Mouse (Mus musculus): ENCODE data around the gene Bcar3.

Bcar3 gene

GRCm38 (mm10) chr3:122421042-122421702 is 127.2 kb downstream of the Bcar3 start:
- Histone ChIP-seq H3K36me3 (ENCODE audit: control insufficient read depth, insufficient read depth, low read length, poor library complexity, severe bottlenecking) (peaks cover 2% of the 10 kb centered on the region; the same call in 1 of the 2 replicates), H3K27me3 (ENCODE audit: control insufficient read depth, insufficient read depth, low read length, poor library complexity, severe bottlenecking) (no peaks in the 10 kb centered on the region)
- DNase-seq (ENCODE audit: low read depth, low spot score): no peak

GRCm38 (mm10) chr3:122421802-122422201 is 127.9 kb downstream of the Bcar3 start:
- DNase-seq (ENCODE audit: low read depth, low spot score): no peak
- H3K27me3 ChIP-seq (ENCODE audit: control insufficient read depth, insufficient read depth, low read length, poor library complexity, severe bottlenecking): no peaks in the 10 kb centered on the region
- peaks cover 6% of the 10 kb centered on the region for H3K36me3 ChIP-seq (ENCODE audit: control insufficient read depth, insufficient read depth, low read length, poor library complexity, severe bottlenecking)

GRCm38 (mm10) chr3:122422276-122422675 is 128.3 kb downstream of the Bcar3 start:
- no peak for DNase-seq (ENCODE audit: low read depth, low spot score)
- Histone ChIP-seq H3K36me3 (ENCODE audit: control insufficient read depth, insufficient read depth, low read length, poor library complexity, severe bottlenecking) (peaks cover 8% of the 10 kb centered on the region), H3K27me3 (ENCODE audit: control insufficient read depth, insufficient read depth, low read length, poor library complexity, severe bottlenecking) (no peaks in the 10 kb centered on the region)

- no peaks in the 10 kb centered on the region for H3K27me3 ChIP-seq (ENCODE audit: control insufficient read depth, insufficient read depth, low read length, poor library complexity, severe bottlenecking)
- H3K36me3 ChIP-seq (ENCODE audit: control insufficient read depth, insufficient read depth, low read length, poor library complexity, severe bottlenecking): peaks cover 14% of the 10 kb centered on the region
- no peak for DNase-seq (ENCODE audit: low read depth, low spot score)
Observed at GRCm38 (mm10) chr3:122423643-122424042, 129.7 kb downstream of the Bcar3 start.

- Histone ChIP-seq H3K36me3 (ENCODE audit: control insufficient read depth, insufficient read depth, low read length, poor library complexity, severe bottlenecking) (peaks cover 27% of the 10 kb centered on the region), H3K27me3 (ENCODE audit: control insufficient read depth, insufficient read depth, low read length, poor library complexity, severe bottlenecking) (no peaks in the 10 kb centered on the region)
- no peak for DNase-seq (ENCODE audit: low read depth, low spot score)
Observed at GRCm38 (mm10) chr3:122428325-122428821, 134.4 kb downstream of the Bcar3 start.

- H3K36me3 ChIP-seq (ENCODE audit: control insufficient read depth, insufficient read depth, low read length, poor library complexity, severe bottlenecking): peaks cover 29% of the 10 kb centered on the region
- no peak for DNase-seq (ENCODE audit: low read depth, low spot score)
- H3K27me3 ChIP-seq (ENCODE audit: control insufficient read depth, insufficient read depth, low read length, poor library complexity, severe bottlenecking): no peaks in the 10 kb centered on the region
Observed at GRCm38 (mm10) chr3:122430780-122431497, 137.0 kb downstream of the Bcar3 start.

- DNase-seq (ENCODE audit: low read depth, low spot score): no peak
- Histone ChIP-seq H3K36me3 (ENCODE audit: control insufficient read depth, insufficient read depth, low read length, poor library complexity, severe bottlenecking) (peaks cover 17% of the 10 kb centered on the region), H3K27me3 (ENCODE audit: control insufficient read depth, insufficient read depth, low read length, poor library complexity, severe bottlenecking) (no peaks in the 10 kb centered on the region)
Observed at GRCm38 (mm10) chr3:122432811-122433406, 139.0 kb downstream of the Bcar3 start.

GRCm38 (mm10) chr3:122433975-122434626 is 140.2 kb downstream of the Bcar3 start:
- peaks cover 16% of the 10 kb centered on the region for H3K36me3 ChIP-seq (ENCODE audit: control insufficient read depth, insufficient read depth, low read length, poor library complexity, severe bottlenecking)
- H3K27me3 ChIP-seq (ENCODE audit: control insufficient read depth, insufficient read depth, low read length, poor library complexity, severe bottlenecking): no peaks in the 10 kb centered on the region
- no peak for DNase-seq (ENCODE audit: low read depth, low spot score)

GRCm38 (mm10) chr3:122434983-122435935 is 141.3 kb downstream of the Bcar3 start:
- H3K27me3 ChIP-seq (ENCODE audit: control insufficient read depth, insufficient read depth, low read length, poor library complexity, severe bottlenecking): no peaks in the 10 kb centered on the region
- no peak for DNase-seq (ENCODE audit: low read depth, low spot score)
- H3K36me3 ChIP-seq (ENCODE audit: control insufficient read depth, insufficient read depth, low read length, poor library complexity, severe bottlenecking): peaks cover 14% of the 10 kb centered on the region

- H3K27me3 ChIP-seq (ENCODE audit: control insufficient read depth, insufficient read depth, low read length, poor library complexity, severe bottlenecking): no peaks in the 10 kb centered on the region
- H3K36me3 ChIP-seq (ENCODE audit: control insufficient read depth, insufficient read depth, low read length, poor library complexity, severe bottlenecking): peaks cover 9% of the 10 kb centered on the region
- DNase-seq (ENCODE audit: low read depth, low spot score): no peak
Observed at GRCm38 (mm10) chr3:122438143-122438825, 144.3 kb downstream of the Bcar3 start.

GRCm38 (mm10) chr3:122445696-122446095 is 151.8 kb downstream of the Bcar3 start:
- DNase-seq (ENCODE audit: low read depth, low spot score): no peak
- H3K36me3 ChIP-seq (ENCODE audit: control insufficient read depth, insufficient read depth, low read length, poor library complexity, severe bottlenecking): peaks cover 17% of the 10 kb centered on the region
- no peaks in the 10 kb centered on the region for H3K27me3 ChIP-seq (ENCODE audit: control insufficient read depth, insufficient read depth, low read length, poor library complexity, severe bottlenecking)

- no peaks in the 10 kb centered on the region for H3K27me3 ChIP-seq (ENCODE audit: control insufficient read depth, insufficient read depth, low read length, poor library complexity, severe bottlenecking)
- no peak for DNase-seq (ENCODE audit: low read depth, low spot score)
- H3K36me3 ChIP-seq (ENCODE audit: control insufficient read depth, insufficient read depth, low read length, poor library complexity, severe bottlenecking): peaks cover 15% of the 10 kb centered on the region
Observed at GRCm38 (mm10) chr3:122446678-122447077, 152.7 kb downstream of the Bcar3 start.

GRCm38 (mm10) chr3:122448196-122448595 is 154.3 kb downstream of the Bcar3 start:
- H3K36me3 ChIP-seq (ENCODE audit: control insufficient read depth, insufficient read depth, low read length, poor library complexity, severe bottlenecking): peaks cover 17% of the 10 kb centered on the region
- DNase-seq (ENCODE audit: low read depth, low spot score): no peak
- no peaks in the 10 kb centered on the region for H3K27me3 ChIP-seq (ENCODE audit: control insufficient read depth, insufficient read depth, low read length, poor library complexity, severe bottlenecking)
